Mouse (Mus musculus) embryonic fibroblast, embryonic 13.5 days (primary cell): ENCODE data around the gene Rere.

Source experiments
- CTCF ChIP-seq: IDR thresholded peaks from 2 replicates; pipeline ENCODE4 v1.5.1; 2011; ENCODE audit warnings: mild to moderate bottlenecking, control low read depth, low read length, moderate library complexity, borderline replicate concordance; ENCODE audit not compliant: insufficient read depth
- POLR2A ChIP-seq: IDR thresholded peaks from 2 replicates; pipeline ENCODE4 v1.6.1; 2011; ENCODE audit warnings: low read depth, mild to moderate bottlenecking, control low read depth, low read length, moderate library complexity

DNA sequence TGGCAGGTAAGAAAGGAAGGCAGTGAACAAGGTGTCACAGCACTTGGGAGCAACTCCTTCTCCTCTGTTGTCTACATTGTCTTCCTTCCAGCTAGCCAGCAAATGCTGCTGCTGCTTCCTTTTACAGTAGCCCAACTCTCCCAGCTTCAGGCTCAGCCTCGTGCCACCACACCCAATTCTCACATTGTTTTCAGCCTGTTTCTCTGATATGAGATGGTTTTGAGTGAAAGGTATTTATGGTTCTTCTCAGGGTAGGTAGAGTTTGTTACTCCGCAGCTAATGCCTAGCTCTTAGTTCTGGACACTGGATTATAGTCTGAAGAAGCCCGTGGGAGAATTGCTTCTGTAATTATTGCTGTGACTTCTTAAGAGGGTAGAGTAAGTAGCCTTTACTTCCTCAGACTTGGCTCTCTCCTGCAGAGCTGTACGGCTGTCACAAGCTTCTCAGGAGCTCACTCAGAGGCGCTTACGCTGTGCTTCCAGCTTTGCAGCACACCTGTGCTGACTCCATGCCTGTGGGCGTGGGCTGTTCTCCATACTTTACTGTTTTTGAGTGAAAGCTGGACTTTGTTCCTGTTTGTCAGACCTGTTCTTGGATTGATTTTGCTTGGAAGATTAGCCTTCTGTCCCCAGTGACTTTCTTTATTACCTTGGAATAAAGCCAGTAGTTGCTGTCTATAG, 212.0 kb downstream of the Rere start:
- TF ChIP-seq CTCF (no peak), POLR2A (no peak)
